Mouse (Mus musculus) right cerebral cortex, postnatal 25 days (tissue): ENCODE results near the gene Triobp.
A peak's percentile ranks its signal among the peaks of the same experiment; 100 is the strongest.
"Not testable (repeated sequence)": the region's sequence is repeated elsewhere in the genome, so short reads cannot be mapped to it uniquely, and the experiment has no call there.

ENCODE experiments used
- DNase-seq: peaks from one replicate; pipeline ENCODE4 v3.0.0; 2022

The Triobp gene

GRCm38 (mm10) chr15:79031908-79032307 lies 84.4 kb downstream of the Triobp start:
- DNase-seq, result not testable (repeated sequence)

GRCm38 (mm10) chr15:79037913-79038328 lies 90.4 kb downstream of the Triobp start:
- DNase-seq, result peak; percentile 49

- no peak for DNase-seq
Measured at GRCm38 (mm10) chr15:79038331-79038730, 90.8 kb downstream of the Triobp start.

DNA sequence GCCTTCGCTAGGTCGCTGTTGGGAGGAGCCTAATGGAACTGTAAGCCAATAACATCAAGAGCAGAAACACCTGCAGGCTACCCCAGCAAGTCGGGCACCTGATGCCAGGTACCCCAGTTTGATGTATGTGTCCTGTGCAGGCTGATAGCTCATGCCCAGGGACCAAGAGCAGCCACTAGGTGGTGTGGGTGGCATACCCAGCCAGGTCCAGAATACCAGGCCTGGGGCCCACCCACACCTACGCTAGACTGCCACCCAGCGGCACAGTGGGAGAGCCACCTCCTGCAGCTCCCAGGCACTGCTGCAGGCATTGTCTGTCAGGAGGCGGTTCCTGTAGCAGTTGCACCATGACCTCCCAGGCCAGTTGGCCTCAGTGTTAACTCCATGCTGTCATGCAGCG lies 91.3 kb downstream of the Triobp start:
- DNase-seq, result peak; percentile 51

- DNase-seq, result no peak
Measured at GRCm38 (mm10) chr15:79040501-79041416, 93.2 kb downstream of the Triobp start.

GRCm38 (mm10) chr15:79041585-79041984 lies 94.1 kb downstream of the Triobp start, which contains the start of gene Galr3:
Gene Galr3 (plus strand): TSS chr15:79041885.
- no peak for DNase-seq

DNA sequence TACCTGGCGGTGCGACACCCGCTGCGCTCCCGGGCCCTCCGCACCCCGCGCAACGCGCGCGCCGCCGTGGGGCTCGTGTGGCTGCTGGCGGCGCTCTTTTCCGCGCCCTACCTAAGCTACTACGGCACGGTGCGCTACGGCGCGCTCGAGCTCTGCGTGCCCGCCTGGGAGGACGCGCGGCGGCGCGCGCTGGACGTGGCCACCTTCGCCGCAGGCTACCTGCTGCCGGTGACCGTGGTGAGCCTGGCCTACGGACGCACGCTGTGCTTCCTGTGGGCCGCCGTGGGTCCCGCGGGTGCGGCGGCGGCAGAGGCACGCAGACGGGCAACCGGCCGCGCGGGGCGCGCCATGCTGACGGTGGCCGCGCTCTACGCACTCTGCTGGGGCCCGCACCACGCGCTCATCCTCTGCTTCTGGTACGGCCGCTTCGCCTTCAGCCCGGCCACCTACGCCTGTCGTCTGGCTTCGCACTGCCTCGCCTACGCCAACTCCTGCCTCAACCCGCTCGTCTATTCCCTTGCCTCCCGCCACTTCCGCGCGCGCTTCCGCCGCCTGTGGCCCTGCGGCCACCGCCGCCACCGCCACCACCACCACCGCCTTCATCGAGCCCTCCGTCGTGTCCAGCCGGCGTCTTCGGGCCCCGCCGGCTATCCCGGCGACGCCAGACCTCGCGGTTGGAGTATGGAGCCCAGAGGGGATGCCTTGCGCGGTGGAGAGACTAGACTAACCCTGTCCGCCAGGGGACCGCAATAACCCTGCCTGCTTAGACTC lies 95.4 kb downstream of the Triobp start:
- DNase-seq, result peak; percentile 66

DNA sequence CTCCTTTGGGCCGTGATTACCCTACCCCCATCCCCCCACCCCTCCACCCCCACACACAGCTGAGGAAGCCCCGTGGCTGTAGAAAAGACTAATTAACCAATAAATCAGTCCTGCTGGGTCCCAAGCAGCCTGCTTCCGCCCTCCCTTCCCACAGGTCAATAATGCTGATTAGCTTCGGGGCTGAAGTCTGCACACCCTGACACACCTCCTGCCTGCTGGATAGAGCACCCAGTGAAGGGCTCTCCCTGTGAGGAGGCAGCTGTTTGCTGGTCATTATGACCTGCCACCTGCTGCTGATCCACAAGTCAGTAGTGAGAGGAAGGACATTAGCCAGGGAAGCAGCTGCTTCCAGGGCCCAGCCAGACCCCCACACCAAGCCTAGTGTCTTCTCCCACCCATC lies 97.3 kb downstream of the Triobp start:
- DNase-seq, result no peak

DNA sequence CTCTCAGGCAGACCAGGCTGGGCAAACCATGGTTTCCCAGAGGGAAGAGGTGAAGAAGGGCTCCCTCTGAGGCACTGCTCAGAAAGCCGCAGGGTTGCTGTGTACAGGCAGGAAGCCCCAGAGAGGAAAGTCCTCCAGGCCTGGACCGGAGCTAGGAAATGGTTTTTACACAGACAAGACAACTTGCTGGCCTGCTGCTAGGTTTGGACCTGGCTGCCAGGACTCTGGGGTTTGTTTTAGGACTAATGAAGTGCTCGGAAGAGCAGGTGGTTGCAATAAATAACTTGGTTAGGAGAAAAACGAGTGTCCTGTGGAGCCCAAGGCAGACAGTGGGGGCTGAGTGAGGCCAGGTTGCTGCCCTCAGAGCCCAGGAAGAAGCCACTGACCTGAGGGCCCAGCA lies 100.7 kb downstream of the Triobp start:
- DNase-seq, result no peak

- DNase-seq, result no peak
Measured at GRCm38 (mm10) chr15:79050160-79050845, 102.8 kb downstream of the Triobp start.

DNA sequence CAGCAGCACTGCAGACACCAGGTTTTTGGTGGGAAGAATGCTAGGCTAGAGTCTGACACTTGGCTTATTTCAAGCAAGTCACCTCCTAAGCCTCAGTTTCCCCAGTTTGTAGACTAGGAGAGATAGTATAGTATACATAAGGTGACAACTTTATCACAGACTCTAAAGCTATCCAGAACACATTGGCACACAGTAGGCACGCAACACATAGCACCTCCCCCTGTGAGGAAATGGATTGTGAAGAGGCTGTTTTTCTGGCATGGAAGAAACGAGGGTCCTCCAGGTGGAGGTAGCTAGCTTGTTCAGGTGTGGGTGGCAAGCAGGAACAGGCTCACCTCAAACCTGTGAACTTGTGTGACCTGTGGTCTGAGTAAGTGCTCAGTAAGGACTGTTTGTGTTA lies 103.4 kb downstream of the Triobp start:
- no peak for DNase-seq

- DNase-seq, result no peak
Measured at GRCm38 (mm10) chr15:79051461-79052360, 104.2 kb downstream of the Triobp start.

DNA sequence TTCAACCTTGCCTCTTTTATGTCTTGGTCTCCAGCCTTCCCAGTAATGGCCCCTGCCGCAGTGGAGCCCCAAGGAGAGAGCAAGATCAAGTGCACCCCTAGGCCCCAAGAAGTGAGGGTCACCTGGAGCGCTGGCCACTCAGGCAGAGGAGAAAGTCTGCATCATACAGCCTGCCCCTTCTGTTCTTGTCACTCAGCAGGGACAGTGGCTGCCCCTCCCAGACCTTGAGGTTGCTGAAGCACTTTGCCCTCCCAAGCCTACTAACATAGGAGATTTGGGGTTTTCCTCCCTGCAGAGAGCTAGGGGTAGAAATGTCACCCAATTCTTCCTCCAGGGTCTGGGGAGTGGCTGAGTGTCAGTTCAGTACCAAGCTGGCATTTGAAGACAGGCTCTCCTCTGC lies 104.8 kb downstream of the Triobp start:
- no peak for DNase-seq
